Mouse (Mus musculus) retina, adult 2 months (tissue): Measurements from ENCODE around the gene Csmd2.

ENCODE experiments used
- DNase-seq: peaks from one replicate; pipeline ENCODE4 v3.0.0-alpha.2; 2012; ENCODE audit warnings: low read depth, low spot score

Csmd2 gene

GRCm38 (mm10) chr4:128613326-128613725 lies 625.7 kb downstream of the Csmd2 start:
- DNase-seq, result peak; percentile 42

GRCm38 (mm10) chr4:128615761-128616160 lies 628.1 kb downstream of the Csmd2 start:
- DNase-seq, result no peak
